Mouse (Mus musculus) 3134 (cell line): ENCODE data around the gene Cgas.
A peak's percentile ranks its signal among the peaks of the same experiment; 100 is the strongest.

Source experiments
- DNase-seq: peaks from one replicate; pipeline ENCODE4 v3.0.0-alpha.2; 2011; ENCODE audit warnings: low spot score; ENCODE audit not compliant: insufficient read length; ENCODE audit errors: extremely low read depth

The Cgas gene

DNA sequence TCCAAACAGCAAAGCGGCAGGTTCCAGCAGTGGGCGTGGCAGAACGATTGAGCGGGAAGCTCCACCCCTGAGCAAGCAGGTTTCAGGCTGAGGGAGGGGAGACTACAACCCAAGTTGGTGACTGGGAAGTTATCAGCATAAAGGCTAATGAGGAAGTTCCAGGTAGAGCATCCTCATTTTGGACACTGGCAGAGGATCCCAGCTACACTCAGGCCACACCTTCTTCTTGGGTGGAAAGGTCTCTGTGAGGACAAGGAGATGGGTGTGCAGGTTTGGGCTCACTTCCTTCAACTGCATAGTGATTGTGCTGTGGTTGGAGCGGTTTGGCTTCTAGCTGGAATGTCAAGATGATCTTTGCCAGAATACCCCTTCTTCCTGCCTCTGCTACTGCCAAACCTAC is 53.1 kb downstream of the Cgas start:
- DNase-seq = peak; percentile 53

DNA sequence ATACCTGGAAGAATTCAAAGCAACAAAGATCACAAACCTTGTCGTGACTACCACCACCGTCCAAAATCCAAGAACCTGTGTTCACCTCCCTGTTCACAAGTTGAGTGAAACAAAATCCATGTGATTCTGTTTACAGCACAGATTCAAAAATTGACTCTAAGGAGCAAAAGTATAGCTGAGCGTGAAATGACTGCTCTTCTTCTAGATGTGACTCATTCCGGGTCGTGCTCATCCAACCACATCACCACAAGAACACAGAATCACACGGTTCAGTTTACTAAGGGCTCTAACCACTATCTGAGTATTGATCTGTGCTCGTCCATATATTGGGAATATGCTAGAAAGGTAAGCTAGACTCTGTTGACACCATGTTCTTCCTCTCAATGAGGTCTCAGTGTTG is 56.1 kb downstream of the Cgas start:
- no peak for DNase-seq

DNA sequence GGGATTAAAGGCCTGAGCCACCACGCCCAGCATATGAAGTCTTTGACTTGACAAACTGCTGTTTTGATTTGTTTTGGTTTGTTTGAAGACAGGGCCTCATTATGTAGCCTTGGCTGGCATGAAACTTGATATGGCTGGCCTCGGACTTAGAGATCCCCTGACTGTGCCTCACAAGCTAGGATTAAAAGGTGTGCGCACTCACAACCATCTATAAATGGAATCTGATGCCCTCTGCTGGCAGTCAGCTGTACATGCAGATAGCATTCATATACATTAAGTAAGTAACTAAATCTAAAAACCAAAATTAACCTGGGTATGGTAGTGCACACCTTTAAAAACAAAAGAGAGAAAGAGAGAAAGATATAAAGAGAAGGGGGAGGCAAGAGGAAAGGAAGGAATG is 57.1 kb downstream of the Cgas start:
- DNase-seq = no peak
